Mouse (Mus musculus): Measurements from ENCODE around the gene Ccdc159. TPM values are rescaled to one million over a fixed set of nuclear protein-coding genes. Genes with fewer than 3 reads are reported as not detected.

The Ccdc159 gene
- polyA plus RNA-seq, 1 experiment from 2014 or later: 2.2 TPM

DNA sequence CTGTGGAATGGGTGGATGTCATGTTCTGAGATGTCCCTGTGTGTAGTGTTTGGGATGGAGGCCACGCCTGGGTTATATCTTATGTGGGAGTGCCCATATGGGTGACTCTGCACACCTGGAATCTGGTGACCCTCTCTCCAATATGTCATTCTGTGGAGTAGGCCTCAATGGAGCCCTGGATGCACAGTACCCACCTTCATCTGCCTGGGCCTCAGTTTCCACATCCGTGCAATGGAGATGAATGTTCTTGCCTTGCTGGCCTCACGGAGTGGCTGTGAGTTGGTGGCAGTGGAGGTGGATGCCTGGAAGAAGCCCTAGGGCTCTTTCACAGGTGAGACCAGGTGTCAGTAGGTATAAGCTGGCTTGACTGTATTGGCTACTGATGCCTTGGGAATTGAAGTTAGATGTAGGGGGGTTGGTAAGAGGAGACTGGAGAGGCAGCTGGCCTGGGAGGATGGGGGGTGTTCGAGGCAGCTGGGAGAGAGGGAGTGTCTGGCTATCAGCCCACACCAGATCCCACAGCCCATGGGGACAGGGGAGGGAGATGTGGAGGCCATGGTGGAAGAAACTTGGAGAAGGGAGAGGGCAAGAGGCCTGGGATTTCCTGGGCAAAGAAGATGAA, 11.1 kb downstream of the Ccdc159 start:
- no peak for DNase-seq (ENCODE audit: low spot score)
- Histone ChIP-seq H3K27ac (ENCODE audit: low read depth, low read length) (no peak overlapping the region), H3K27me3 (replicated peaks; ENCODE audit: control insufficient read depth, insufficient read depth, low read length) (peaks cover under 1% of the 10 kb centered on the region; the same call in 1 of the 2 replicates), H3K4me1 (replicated peaks; ENCODE audit: control insufficient read depth, insufficient read depth, low read length) (peaks cover 10% of the 10 kb centered on the region), H3K36me3 (ENCODE audit: control insufficient read depth, insufficient read depth, low read length) (no peaks in the 10 kb centered on the region), H3K9ac (ENCODE audit: low read depth, low read length) (no peak overlapping the region), H3K9me3 (ENCODE audit: control insufficient read depth, low read length) (no peaks in the 10 kb centered on the region), H3K4me2 (no peak overlapping the region), H3K4me3 (ENCODE audit: low read depth, low read length) (no peak overlapping the region)
- 77% methylated on average over 4 of the region's 4 CpGs for WGBS
- no peak for ATAC-seq (replicated peaks; ENCODE audit: low FRiP score)

GRCm38 (mm10) chr9:21943046-21943445, 15.8 kb downstream of the Ccdc159 start:
- H3K9ac ChIP-seq (ENCODE audit: low read depth, low read length): no peak overlapping the region
- no peaks in the 10 kb centered on the region for H3K36me3 ChIP-seq (ENCODE audit: control insufficient read depth, insufficient read depth, low read length)
- WGBS: 66% methylated on average over 12 of the region's 12 CpGs
- ATAC-seq (replicated peaks; ENCODE audit: low FRiP score) (no peak), DNase-seq (ENCODE audit: low spot score) (no peak)
- no peak overlapping the region for H3K4me3 ChIP-seq (ENCODE audit: low read depth, low read length)
- H3K27me3 ChIP-seq (replicated peaks; ENCODE audit: control insufficient read depth, insufficient read depth, low read length): peaks cover 16% of the 10 kb centered on the region
- no peak overlapping the region for H3K4me2 ChIP-seq
- H3K9me3 ChIP-seq (ENCODE audit: control insufficient read depth, low read length): no peaks in the 10 kb centered on the region
- peaks cover 13% of the 10 kb centered on the region for H3K4me1 ChIP-seq (replicated peaks; ENCODE audit: control insufficient read depth, insufficient read depth, low read length)
- H3K27ac ChIP-seq (ENCODE audit: low read depth, low read length): no peak overlapping the region

- no peaks in the 10 kb centered on the region for H3K36me3 ChIP-seq (ENCODE audit: control insufficient read depth, insufficient read depth, low read length)
- peaks cover 13% of the 10 kb centered on the region for H3K4me1 ChIP-seq (replicated peaks; ENCODE audit: control insufficient read depth, insufficient read depth, low read length)
- WGBS: 38% methylated on average over 12 of the region's 12 CpGs
- H3K4me2 ChIP-seq: no peak overlapping the region
- no peak overlapping the region for H3K4me3 ChIP-seq (ENCODE audit: low read depth, low read length)
- peaks cover 19% of the 10 kb centered on the region for H3K27me3 ChIP-seq (replicated peaks; ENCODE audit: control insufficient read depth, insufficient read depth, low read length)
- no peaks in the 10 kb centered on the region for H3K9me3 ChIP-seq (ENCODE audit: control insufficient read depth, low read length)
- H3K9ac ChIP-seq (ENCODE audit: low read depth, low read length): no peak overlapping the region
- DNase-seq (ENCODE audit: low spot score) (no peak), ATAC-seq (replicated peaks; ENCODE audit: low FRiP score) (no peak)
- H3K27ac ChIP-seq (ENCODE audit: low read depth, low read length): no peak overlapping the region
Observed at GRCm38 (mm10) chr9:21943638-21944037, 16.4 kb downstream of the Ccdc159 start.

DNA sequence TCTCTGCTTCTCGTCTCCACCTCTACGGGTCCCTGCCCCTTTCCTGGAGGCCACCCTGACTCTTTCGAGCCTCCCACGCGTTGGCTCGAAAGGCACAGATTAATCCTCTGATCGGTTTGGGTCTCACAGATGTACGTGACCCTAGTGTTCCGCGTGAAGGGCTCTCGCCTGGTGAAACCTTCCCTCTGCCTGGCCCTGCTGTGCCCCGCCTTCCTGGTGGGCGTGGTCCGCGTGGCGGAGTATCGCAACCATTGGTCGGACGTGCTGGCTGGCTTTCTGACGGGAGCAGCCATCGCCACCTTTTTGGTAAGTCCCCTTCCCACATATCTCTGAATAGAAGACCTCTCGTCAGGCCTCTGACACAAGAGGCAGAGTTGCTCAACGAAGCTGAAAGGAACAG, 17.0 kb downstream of the Ccdc159 start:
- H3K4me2 ChIP-seq: peak overlapping the region; percentile 43
- no peak for DNase-seq (ENCODE audit: low spot score)
- no peak for ATAC-seq (replicated peaks; ENCODE audit: low FRiP score)

DNA sequence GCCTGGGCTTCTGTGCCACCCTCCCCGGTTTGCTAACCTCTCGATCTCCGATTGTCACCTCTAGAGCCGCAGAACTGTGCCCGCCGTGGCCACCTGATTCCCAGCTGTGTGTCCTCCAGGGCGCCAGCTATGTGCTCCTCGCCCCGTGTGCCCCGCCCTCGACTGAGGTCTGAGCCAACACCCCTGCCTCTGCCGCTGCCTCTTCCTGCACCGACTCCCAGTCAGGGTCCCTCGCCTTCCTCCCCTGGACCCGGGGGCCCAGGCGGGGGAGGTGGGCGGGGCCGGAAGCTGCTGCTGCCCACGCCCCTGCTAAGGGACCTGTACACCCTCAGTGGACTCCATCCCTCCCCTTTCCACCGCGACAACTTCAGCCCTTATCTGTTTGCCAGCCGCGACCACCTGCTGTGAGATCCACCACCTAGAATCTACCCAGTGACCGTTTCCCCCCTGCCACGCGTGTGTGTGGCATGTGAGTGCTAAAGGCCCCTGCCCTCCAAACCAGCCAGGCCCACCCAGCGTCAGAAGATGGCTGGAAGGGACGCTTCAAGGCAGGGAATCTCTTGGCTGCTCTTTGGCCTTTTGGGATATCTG, 20.4 kb downstream of the Ccdc159 start:
- H3K9me3 ChIP-seq (ENCODE audit: control insufficient read depth, low read length): no peaks in the 10 kb centered on the region
- ATAC-seq (replicated peaks; ENCODE audit: low FRiP score) (peak; percentile 62), DNase-seq (ENCODE audit: low spot score) (peak; percentile 61)
- H3K27me3 ChIP-seq (replicated peaks; ENCODE audit: control insufficient read depth, insufficient read depth, low read length): peaks cover 21% of the 10 kb centered on the region
- H3K36me3 ChIP-seq (ENCODE audit: control insufficient read depth, insufficient read depth, low read length): no peaks in the 10 kb centered on the region
- peaks cover 13% of the 10 kb centered on the region for H3K4me1 ChIP-seq (replicated peaks; ENCODE audit: control insufficient read depth, insufficient read depth, low read length)
- 5% methylated on average over 26 of the region's 28 CpGs for WGBS
- peak overlapping the region; percentile 64 for H3K4me2 ChIP-seq
- peak overlapping the region; percentile 26; the same call in 1 of the 2 replicates for H3K4me3 ChIP-seq (ENCODE audit: low read depth, low read length)
- no peak overlapping the region for H3K9ac ChIP-seq (ENCODE audit: low read depth, low read length)
- no peak overlapping the region for H3K27ac ChIP-seq (ENCODE audit: low read depth, low read length)

More for the DNA sequence above, 17.0 kb downstream of the Ccdc159 start:
- H3K27me3 ChIP-seq (replicated peaks; ENCODE audit: control insufficient read depth, insufficient read depth, low read length): peaks cover 20% of the 10 kb centered on the region
- H3K36me3 ChIP-seq (ENCODE audit: control insufficient read depth, insufficient read depth, low read length): no peaks in the 10 kb centered on the region
- H3K9ac ChIP-seq (ENCODE audit: low read depth, low read length): no peak overlapping the region
- no peaks in the 10 kb centered on the region for H3K9me3 ChIP-seq (ENCODE audit: control insufficient read depth, low read length)
- H3K4me1 ChIP-seq (replicated peaks; ENCODE audit: control insufficient read depth, insufficient read depth, low read length): peaks cover 13% of the 10 kb centered on the region
- WGBS: 17% methylated on average over 23 of the region's 23 CpGs
- H3K4me3 ChIP-seq (ENCODE audit: low read depth, low read length): no peak overlapping the region
- H3K27ac ChIP-seq (ENCODE audit: low read depth, low read length): no peak overlapping the region

- 44% methylated on average over 8 of the region's 8 CpGs for WGBS
- Histone ChIP-seq H3K27ac (ENCODE audit: low read depth, low read length) (no peak overlapping the region), H3K9ac (ENCODE audit: low read depth, low read length) (no peak overlapping the region), H3K36me3 (ENCODE audit: control insufficient read depth, insufficient read depth, low read length) (no peaks in the 10 kb centered on the region), H3K4me3 (ENCODE audit: low read depth, low read length) (no peak overlapping the region), H3K4me2 (peak overlapping the region; percentile 64), H3K27me3 (replicated peaks; ENCODE audit: control insufficient read depth, insufficient read depth, low read length) (peaks cover 21% of the 10 kb centered on the region), H3K4me1 (replicated peaks; ENCODE audit: control insufficient read depth, insufficient read depth, low read length) (peaks cover 13% of the 10 kb centered on the region), H3K9me3 (ENCODE audit: control insufficient read depth, low read length) (no peaks in the 10 kb centered on the region)
- no peak for ATAC-seq (replicated peaks; ENCODE audit: low FRiP score)
- DNase-seq (ENCODE audit: low spot score): no peak
Observed at GRCm38 (mm10) chr9:21948146-21948545, 20.9 kb downstream of the Ccdc159 start.

GRCm38 (mm10) chr9:21948790-21949189, 21.5 kb downstream of the Ccdc159 start:
- Histone ChIP-seq H3K9me3 (ENCODE audit: control insufficient read depth, low read length) (no peaks in the 10 kb centered on the region), H3K27ac (ENCODE audit: low read depth, low read length) (no peak overlapping the region), H3K9ac (ENCODE audit: low read depth, low read length) (no peak overlapping the region), H3K4me1 (replicated peaks; ENCODE audit: control insufficient read depth, insufficient read depth, low read length) (peaks cover 13% of the 10 kb centered on the region), H3K4me3 (ENCODE audit: low read depth, low read length) (no peak overlapping the region), H3K36me3 (ENCODE audit: control insufficient read depth, insufficient read depth, low read length) (no peaks in the 10 kb centered on the region), H3K27me3 (replicated peaks; ENCODE audit: control insufficient read depth, insufficient read depth, low read length) (peaks cover 16% of the 10 kb centered on the region), H3K4me2 (no peak overlapping the region)
- DNase-seq (ENCODE audit: low spot score) (no peak), ATAC-seq (replicated peaks; ENCODE audit: low FRiP score) (no peak)
- WGBS: 58% methylated on average over 6 of the region's 6 CpGs

GRCm38 (mm10) chr9:21950322-21950721, 23.1 kb downstream of the Ccdc159 start:
- 14% methylated on average over 11 of the region's 11 CpGs for WGBS
- H3K4me1 ChIP-seq (replicated peaks; ENCODE audit: control insufficient read depth, insufficient read depth, low read length): peaks cover 13% of the 10 kb centered on the region

GRCm38 (mm10) chr9:21951977-21952376, 24.7 kb downstream of the Ccdc159 start:
- no peak overlapping the region for H3K4me2 ChIP-seq

More at GRCm38 (mm10) chr9:21950322-21950721, 23.1 kb downstream of the Ccdc159 start:
- Histone ChIP-seq H3K27me3 (replicated peaks; ENCODE audit: control insufficient read depth, insufficient read depth, low read length) (peaks cover 13% of the 10 kb centered on the region), H3K4me3 (ENCODE audit: low read depth, low read length) (no peak overlapping the region), H3K9me3 (ENCODE audit: control insufficient read depth, low read length) (no peaks in the 10 kb centered on the region), H3K4me2 (no peak overlapping the region), H3K9ac (ENCODE audit: low read depth, low read length) (no peak overlapping the region), H3K36me3 (ENCODE audit: control insufficient read depth, insufficient read depth, low read length) (no peaks in the 10 kb centered on the region), H3K27ac (ENCODE audit: low read depth, low read length) (no peak overlapping the region)
- DNase-seq (ENCODE audit: low spot score): peak; percentile 79
- no peak for ATAC-seq (replicated peaks; ENCODE audit: low FRiP score)

More at GRCm38 (mm10) chr9:21951977-21952376, 24.7 kb downstream of the Ccdc159 start:
- Histone ChIP-seq H3K4me3 (ENCODE audit: low read depth, low read length) (no peak overlapping the region), H3K36me3 (ENCODE audit: control insufficient read depth, insufficient read depth, low read length) (no peaks in the 10 kb centered on the region), H3K9me3 (ENCODE audit: control insufficient read depth, low read length) (no peaks in the 10 kb centered on the region), H3K27me3 (replicated peaks; ENCODE audit: control insufficient read depth, insufficient read depth, low read length) (peaks cover 10% of the 10 kb centered on the region), H3K27ac (ENCODE audit: low read depth, low read length) (no peak overlapping the region), H3K4me1 (replicated peaks; ENCODE audit: control insufficient read depth, insufficient read depth, low read length) (peaks cover 13% of the 10 kb centered on the region), H3K9ac (ENCODE audit: low read depth, low read length) (no peak overlapping the region)
- ATAC-seq (replicated peaks; ENCODE audit: low FRiP score) (no peak), DNase-seq (ENCODE audit: low spot score) (no peak)
- 82% methylated on average over 3 of the region's 3 CpGs for WGBS
